Mouse (Mus musculus): ENCODE measurements at regions not wholly inside any gene's neighbourhood (a gene's known extent, or its start where the extent isn't known, plus 50 kb on each side); places are given as distances from the start of the nearest gene placed in this dataset.
"Not testable (repeated sequence)": the region's sequence is repeated elsewhere in the genome, so short reads cannot be mapped to it uniquely, and the experiment has no call there.

GRCm38 (mm10) chr1:160843671-160844070 lies 50.7 kb upstream of the Rabgap1l start:
- no peak for DNase-seq

GRCm38 (mm10) chr1:160844709-160845108 lies 51.7 kb upstream of the Rabgap1l start:
- not testable (repeated sequence) for DNase-seq

GRCm38 (mm10) chr1:160850674-160851073 lies 55.5 kb upstream of the Rc3h1 start:
- no peak for DNase-seq

GRCm38 (mm10) chr1:160854410-160854809 lies 51.8 kb upstream of the Rc3h1 start:
- DNase-seq, result no peak

- DNase-seq, result no peak
Measured at GRCm38 (mm10) chr1:160855411-160855810, 50.8 kb upstream of the Rc3h1 start.

- DNase-seq, result peak; percentile 64
Measured at GRCm38 (mm10) chr1:160855926-160856620, 50.1 kb upstream of the Rc3h1 start.

All from layer of hippocampus, adult 9-11 months (tissue).